ENCODE assay signal across 9 mouse cellular contexts in genomic region chr6:108447179-108447845, GRCm38 (mm10).
A peak's percentile ranks its signal among the peaks of the same experiment; 100 is the strongest.
DNase-seq lines count a peak whose midpoint lies in the region; ATAC-seq and TF ChIP-seq lines count a peak whose summit lies in the region.
"Had no signal": no experiment of that assay in that cellular context is flagged by ENCODE, and none has a peak within 500 bp of the region (broad histone marks: within the 10 kb centered on the region; RNA-seq: fewer than 3 reads in every experiment).

No protein-coding gene starts in this region.

- H3K9ac ChIP-seq in liver, adult 2 months (ENCODE audit: low read depth, low read length): no peak overlapping the region; the same call in 1 of the 2 replicates
- no peak overlapping the region for H3K9ac ChIP-seq in liver, embryonic 12.5 days
- no peak overlapping the region for H3K9ac ChIP-seq in heart, postnatal 0 days (replicated peaks; ENCODE audit: low read depth, low read length)

- H3K27me3 ChIP-seq in liver, adult 2 months (ENCODE audit: control insufficient read depth, insufficient read depth, low read length): no peaks in the 10 kb centered on the region
- no peaks in the 10 kb centered on the region for H3K27me3 ChIP-seq in liver, embryonic 12.5 days (replicated peaks)
- H3K27me3 ChIP-seq in heart, postnatal 0 days (ENCODE audit: control insufficient read depth, insufficient read depth, low read length): no peaks in the 10 kb centered on the region
- H3K27me3 ChIP-seq in myocyte (ENCODE audit: control insufficient read depth, insufficient read depth, insufficient read length): no peaks in the 10 kb centered on the region
- H3K27me3 ChIP-seq in midbrain, embryonic 10.5 days (ENCODE audit: low read depth, poor library complexity, severe bottlenecking): no peaks in the 10 kb centered on the region

- H3K9me3 ChIP-seq in liver, embryonic 12.5 days (replicated peaks): no peaks in the 10 kb centered on the region
- H3K9me3 ChIP-seq in heart, postnatal 0 days (replicated peaks; ENCODE audit: control insufficient read depth, low read length): no peaks in the 10 kb centered on the region
- no peaks in the 10 kb centered on the region for H3K9me3 ChIP-seq in midbrain, embryonic 10.5 days (replicated peaks)

- no peaks in the 10 kb centered on the region for H3K36me3 ChIP-seq in liver, adult 2 months (ENCODE audit: control insufficient read depth, insufficient read depth, low read length)
- 0 out of 2 replicates have a peak, but pooled peaks cover 5% of the 10 kb centered on the region for H3K36me3 ChIP-seq in liver, embryonic 12.5 days
- peaks cover 8% of the 10 kb centered on the region; the same call in 1 of the 2 replicates for H3K36me3 ChIP-seq in heart, postnatal 0 days (replicated peaks; ENCODE audit: control insufficient read depth, insufficient read depth, low read length)
- no peaks in the 10 kb centered on the region for H3K36me3 ChIP-seq in myocyte (ENCODE audit: control insufficient read depth, insufficient read depth)
- H3K36me3 ChIP-seq in midbrain, embryonic 10.5 days: no peaks in the 10 kb centered on the region

- ATAC-seq in liver, embryonic 12.5 days: no peak
- ATAC-seq in heart, postnatal 0 days (ENCODE audit: insufficient read depth, low read depth): peak; percentile 21; the same call in 1 of the 2 replicates

- H3K4me3 ChIP-seq in liver, adult 2 months (ENCODE audit: insufficient read depth, low read depth, low read length): no peak overlapping the region
- no peak overlapping the region for H3K4me3 ChIP-seq in liver, embryonic 12.5 days
- no peak overlapping the region for H3K4me3 ChIP-seq in heart, postnatal 0 days (ENCODE audit: low read depth, low read length)
- no peak overlapping the region for H3K4me3 ChIP-seq in myocyte
- no peak overlapping the region for H3K4me3 ChIP-seq in midbrain, embryonic 10.5 days

- no peak overlapping the region for H3ac ChIP-seq in myocyte (ENCODE audit: control insufficient read depth, insufficient read length)

- H3K27ac ChIP-seq in liver, adult 2 months (replicated peaks; ENCODE audit: insufficient read depth, low read depth, low read length): peak overlapping the region; percentile 88
- H3K27ac ChIP-seq in liver, embryonic 12.5 days: no peak overlapping the region
- H3K27ac ChIP-seq in heart, postnatal 0 days (ENCODE audit: low read depth): peak overlapping the region; percentile 74
- no peak overlapping the region for H3K27ac ChIP-seq in midbrain, embryonic 10.5 days (replicated peaks)

- no peaks in the 10 kb centered on the region for H3K79me2 ChIP-seq in liver, adult 2 months (ENCODE audit: control insufficient read depth, insufficient read depth, low read length)
- no peaks in the 10 kb centered on the region for H3K79me2 ChIP-seq in myocyte (ENCODE audit: control insufficient read depth, insufficient read depth)

- H3K4me2 ChIP-seq in liver, embryonic 12.5 days: no peak overlapping the region
- no peak overlapping the region for H3K4me2 ChIP-seq in heart, postnatal 0 days (ENCODE audit: low read depth, low read length)
- peak overlapping the region; percentile 82 for H3K4me2 ChIP-seq in myocyte (ENCODE audit: low read depth)

- TF ChIP-seq POLR2A in liver, adult 2 months (IDR thresholded peaks at IDR 0.05; ENCODE audit: extremely low read depth, insufficient read depth, low read length): no peak
- TF ChIP-seq POLR2A in myocyte (IDR thresholded peaks at IDR 0.05; ENCODE audit: insufficient read length, low read depth): no peak

- WGBS in liver, adult 2 months: 47% methylated on average over 8 of the region's 8 CpGs
- WGBS in liver, embryonic 12.5 days (ENCODE audit: insufficient replicate concordance): 57% methylated on average over 8 of the region's 8 CpGs
- WGBS in heart, postnatal 0 days: 47% methylated on average over 8 of the region's 8 CpGs
- WGBS in midbrain, embryonic 10.5 days: 84% methylated on average over 8 of the region's 8 CpGs

- peaks cover 40% of the 10 kb centered on the region for H3K4me1 ChIP-seq in liver, adult 2 months (ENCODE audit: control insufficient read depth, insufficient read depth, low read length)
- H3K4me1 ChIP-seq in liver, embryonic 12.5 days: 0 out of 2 replicates have a peak, but pooled peaks cover 11% of the 10 kb centered on the region
- peaks cover 36% of the 10 kb centered on the region for H3K4me1 ChIP-seq in heart, postnatal 0 days (ENCODE audit: control insufficient read depth, insufficient read depth)
- peaks cover 13% of the 10 kb centered on the region for H3K4me1 ChIP-seq in midbrain, embryonic 10.5 days

- no peak for TF ChIP-seq EP300 in heart, postnatal 0 days (IDR thresholded peaks at IDR 0.05; ENCODE audit: low read depth)

- DNase-seq in adrenal gland, adult (ENCODE audit: inconsistent age in 2 of 2, low spot score in 1 of 2): peak; percentile 55 to 85
- no peak for DNase-seq in adrenal gland, adult 18-20 months (ENCODE audit: low spot score in 2 of 2)
- DNase-seq in liver, adult 2 months (ENCODE audit: extremely low read depth, low read depth, low spot score): peak; percentile 67
- peak; percentile 10 for DNase-seq in heart, postnatal 0 days (ENCODE audit: low spot score)
- no peak for DNase-seq in retina, postnatal 1 day
- no peak for DNase-seq in midbrain, embryonic 10.5 days (ENCODE audit: low spot score)
- DNase-seq: thymus, postnatal 14 days had no signal

- TF ChIP-seq CTCF in liver, adult 2 months (IDR thresholded peaks at IDR 0.05; ENCODE audit: low read depth, low read length): no peak
- no peak for TF ChIP-seq CTCF in heart, postnatal 0 days (IDR thresholded peaks at IDR 0.05; ENCODE audit: low read depth)

TF ChIP-seq in myocyte, 11 proteins besides CTCF, POLR2A, EP300 and RAD21:
- TF ChIP-seq MYOD1 (IDR thresholded peaks at IDR 0.05; ENCODE audit: control insufficient read depth in 1 of 3, insufficient read length in 2 of 3, low read depth in 2 of 3) (no peak), MYOG (IDR thresholded peaks at IDR 0.05; ENCODE audit: control insufficient read depth in 1 of 3, insufficient read depth in 1 of 3, insufficient read length in 2 of 3, low read depth in 2 of 3) (no peak), TCF3 (IDR thresholded peaks at IDR 0.05; ENCODE audit: insufficient read length, low read depth) (no peak), TCF12 (IDR thresholded peaks at IDR 0.05; ENCODE audit: insufficient read depth, poor library complexity, severe bottlenecking) (no peak), E2F4 (IDR thresholded peaks at IDR 0.05; ENCODE audit: insufficient read depth) (no peak), POLR2AphosphoS2 (IDR thresholded peaks at IDR 0.05; ENCODE audit: insufficient read length, low read depth) (no peak), USF1 (IDR thresholded peaks at IDR 0.05; ENCODE audit: low read depth) (no peak), SRF (IDR thresholded peaks at IDR 0.05; ENCODE audit: control insufficient read depth, insufficient read length, low read depth) (no peak), MAX (IDR thresholded peaks at IDR 0.05; ENCODE audit: low read depth) (no peak), REST (IDR thresholded peaks at IDR 0.05; ENCODE audit: insufficient read depth, insufficient read length) (no peak), CEBPB (IDR thresholded peaks at IDR 0.05; ENCODE audit: insufficient read depth, poor library complexity, severe bottlenecking) (no peak)

Comparison
In these comparisons a context has a peak if more than half of its experiments do, and no peak if none do; other contexts are left out.
1. DNase-seq: peak in adrenal gland, adult (2 of 2), liver, adult 2 months (single experiment) and heart, postnatal 0 days (single experiment); none in adrenal gland, adult 18-20 months (0 of 2), retina, postnatal 1 day (single experiment) and midbrain, embryonic 10.5 days (single experiment).
2. H3K27ac ChIP-seq: peak in liver, adult 2 months (single experiment) and heart, postnatal 0 days (single experiment); none in liver, embryonic 12.5 days (single experiment) and midbrain, embryonic 10.5 days (single experiment).